Mouse (Mus musculus): ENCODE results near the gene Cfap77. TPM values are rescaled to one million over a fixed set of nuclear protein-coding genes. Genes with fewer than 3 reads are reported as not detected.

The Cfap77 gene
- polyA plus RNA-seq, 1 experiment from 2014 or later = 1.3 TPM

GRCm38 (mm10) chr2:28917518-28918361 lies 137.1 kb downstream of the Cfap77 start:
- Histone ChIP-seq H3K4me2 (ENCODE audit: low read length) (peak overlapping the region; percentile 54), H3K4me1 (ENCODE audit: control insufficient read depth, insufficient read depth, low read length) (0 out of 2 replicates have a peak, but pooled peaks cover 4% of the 10 kb centered on the region), H3K36me3 (ENCODE audit: control insufficient read depth, insufficient read depth, low read length) (no peaks in the 10 kb centered on the region), H3K27me3 (ENCODE audit: control insufficient read depth, insufficient read depth, low read length) (peaks cover 71% of the 10 kb centered on the region), H3K27ac (replicated peaks; ENCODE audit: low read depth, low read length) (peak overlapping the region; percentile 83), H3K4me3 (replicated peaks; ENCODE audit: low read depth, low read length) (peak overlapping the region; percentile 43), H3K9ac (replicated peaks; ENCODE audit: low read length) (peak overlapping the region; percentile 57), H3K9me3 (ENCODE audit: control insufficient read depth, low read length) (no peaks in the 10 kb centered on the region)
- ATAC-seq (ENCODE audit: low FRiP score, low TSS enrichment) (no peak), DNase-seq (peak; percentile 66)
- under 1% methylated on average over 73 of the region's 73 CpGs for WGBS

- no peaks in the 10 kb centered on the region for H3K9me3 ChIP-seq (ENCODE audit: control insufficient read depth, low read length)
- peaks cover 65% of the 10 kb centered on the region for H3K27me3 ChIP-seq (ENCODE audit: control insufficient read depth, insufficient read depth, low read length)
- peak overlapping the region; percentile 83 for H3K27ac ChIP-seq (replicated peaks; ENCODE audit: low read depth, low read length)
- peak overlapping the region; percentile 43 for H3K4me3 ChIP-seq (replicated peaks; ENCODE audit: low read depth, low read length)
- DNase-seq (peak; percentile 37), ATAC-seq (ENCODE audit: low FRiP score, low TSS enrichment) (no peak)
- H3K36me3 ChIP-seq (ENCODE audit: control insufficient read depth, insufficient read depth, low read length) = no peaks in the 10 kb centered on the region
- H3K4me1 ChIP-seq (ENCODE audit: control insufficient read depth, insufficient read depth, low read length) = 0 out of 2 replicates have a peak, but pooled peaks cover 4% of the 10 kb centered on the region
- H3K4me2 ChIP-seq (ENCODE audit: low read length) = peak overlapping the region; percentile 54
- 6% methylated on average over 11 of the region's 11 CpGs for WGBS
- peak overlapping the region; percentile 57; the same call in 1 of the 2 replicates for H3K9ac ChIP-seq (replicated peaks; ENCODE audit: low read length)
Measured at GRCm38 (mm10) chr2:28917156-28917517, 137.7 kb downstream of the Cfap77 start.

DNA sequence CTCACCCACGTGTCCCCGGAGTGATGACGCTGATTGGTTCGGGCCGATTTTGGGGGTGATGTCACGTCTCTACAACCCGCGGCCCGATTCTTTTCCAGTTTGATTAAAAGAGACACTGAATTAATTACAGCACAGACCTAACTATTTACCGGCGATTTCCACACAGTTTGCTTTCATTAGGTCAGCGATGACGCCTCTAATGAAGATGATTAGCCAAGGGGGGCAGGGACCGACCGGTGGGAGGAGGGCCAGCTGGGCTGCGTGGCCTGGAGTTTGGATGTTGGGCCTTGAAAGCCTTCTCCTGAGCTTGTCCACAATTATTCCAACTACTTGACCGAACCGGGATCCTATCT lies 138.4 kb downstream of the Cfap77 start, which contains the start of gene Barhl1:
Gene Barhl1, minus strand, starts transcription at position 156 of the 353 bp plus-strand sequence.
- peak within 1 kb of the TSS; percentile 59 for H3K9ac ChIP-seq (replicated peaks; ENCODE audit: low read length)
- WGBS = 2% methylated on average over 18 of the region's 18 CpGs
- H3K4me1 ChIP-seq (ENCODE audit: control insufficient read depth, insufficient read depth, low read length) = 0 out of 2 replicates have a peak, but pooled peaks cover 4% of the 10 kb centered on the region
- H3K27me3 ChIP-seq (ENCODE audit: control insufficient read depth, insufficient read depth, low read length) = peaks cover 66% of the 10 kb centered on the region
- H3K4me3 ChIP-seq (replicated peaks; ENCODE audit: low read depth, low read length) = peak within 1 kb of the TSS; percentile 43
- H3K36me3 ChIP-seq (ENCODE audit: control insufficient read depth, insufficient read depth, low read length) = no peaks in the 10 kb centered on the region
- ATAC-seq (ENCODE audit: low FRiP score, low TSS enrichment) = no peak
- H3K4me2 ChIP-seq (ENCODE audit: low read length) = peak within 1 kb of the TSS; percentile 54
- H3K27ac ChIP-seq (replicated peaks; ENCODE audit: low read depth, low read length) = peak within 1 kb of the TSS; percentile 87
- peak; percentile 76 for DNase-seq
- no peaks in the 10 kb centered on the region for H3K9me3 ChIP-seq (ENCODE audit: control insufficient read depth, low read length)

DNA sequence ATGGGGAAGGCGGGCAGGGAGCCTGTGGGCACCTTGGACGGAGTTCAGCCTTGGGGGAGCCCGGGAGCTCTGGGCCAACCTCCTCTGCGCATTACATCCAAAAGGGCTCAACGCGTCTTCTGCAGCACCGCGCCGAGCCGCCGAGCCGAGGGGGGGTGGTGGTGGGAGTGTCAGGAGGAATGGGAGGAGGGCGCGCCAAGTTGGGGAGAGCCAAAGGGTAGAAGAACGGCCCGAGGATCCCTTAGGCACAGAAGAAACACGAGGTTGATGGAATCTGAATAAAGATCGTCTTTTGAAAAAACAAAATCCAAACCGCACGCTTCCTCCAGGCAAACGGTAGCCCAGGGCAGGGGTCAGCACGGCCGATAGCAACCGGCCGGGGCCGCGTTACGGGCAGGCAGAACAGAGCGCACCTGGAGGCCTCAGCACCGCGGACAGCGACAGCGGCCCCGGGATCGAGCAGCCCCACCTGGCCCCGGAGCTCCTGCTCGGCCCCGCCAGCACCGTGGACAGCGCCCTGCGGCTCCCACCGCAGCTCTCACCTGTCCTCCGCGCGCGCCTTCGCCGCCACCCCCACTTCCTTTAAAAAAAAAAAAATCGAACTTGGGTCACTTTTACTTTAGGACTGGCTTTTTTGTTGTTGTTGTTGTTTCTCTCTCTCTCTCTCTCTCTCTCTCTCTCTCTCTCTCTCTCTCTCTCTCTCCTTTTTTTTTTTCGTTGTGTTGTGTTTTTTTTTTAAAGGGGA lies 138.9 kb downstream of the Cfap77 start:
- Histone ChIP-seq H3K9me3 (ENCODE audit: control insufficient read depth, low read length) (no peaks in the 10 kb centered on the region), H3K27ac (replicated peaks; ENCODE audit: low read depth, low read length) (peak overlapping the region; percentile 87), H3K4me2 (ENCODE audit: low read length) (peak overlapping the region; percentile 54), H3K36me3 (ENCODE audit: control insufficient read depth, insufficient read depth, low read length) (no peaks in the 10 kb centered on the region), H3K9ac (replicated peaks; ENCODE audit: low read length) (peak overlapping the region; percentile 59), H3K4me1 (ENCODE audit: control insufficient read depth, insufficient read depth, low read length) (peaks cover 9% of the 10 kb centered on the region; the same call in 1 of the 2 replicates), H3K27me3 (ENCODE audit: control insufficient read depth, insufficient read depth, low read length) (peaks cover 72% of the 10 kb centered on the region), H3K4me3 (replicated peaks; ENCODE audit: low read depth, low read length) (peak overlapping the region; percentile 43)
- DNase-seq = peak; percentile 62
- ATAC-seq (ENCODE audit: low FRiP score, low TSS enrichment) = peak; percentile 10; the same call in 1 of the 2 replicates
- WGBS = under 1% methylated on average over 49 of the region's 50 CpGs

- DNase-seq = peak; percentile 43
- 1% methylated on average over 22 of the region's 22 CpGs for WGBS
Measured at GRCm38 (mm10) chr2:28915104-28915738, 139.6 kb downstream of the Cfap77 start.

DNA sequence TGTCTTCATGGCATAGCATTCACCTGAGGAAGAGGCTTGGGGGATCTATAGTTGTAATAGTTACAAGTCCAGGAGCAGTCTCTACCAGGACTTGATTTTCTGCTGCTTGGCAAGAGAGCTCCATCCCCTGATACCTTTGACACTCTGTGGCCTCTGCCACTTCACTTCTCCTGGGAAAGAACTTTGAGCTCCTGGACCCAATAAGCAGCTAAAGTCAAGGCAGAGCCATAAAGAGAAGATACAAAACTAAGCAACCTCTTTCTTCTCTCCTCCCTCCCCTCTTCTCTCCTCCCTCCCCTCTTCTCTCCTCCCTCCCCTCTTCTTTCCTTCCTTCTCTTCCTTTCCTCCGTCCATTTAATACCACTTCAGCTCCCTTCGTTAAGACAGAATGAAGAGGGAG lies 140.7 kb downstream of the Cfap77 start:
- 8% methylated on average over 2 of the region's 2 CpGs for WGBS
- Histone ChIP-seq H3K27ac (replicated peaks; ENCODE audit: low read depth, low read length) (peak overlapping the region; percentile 87), H3K9me3 (ENCODE audit: control insufficient read depth, low read length) (no peaks in the 10 kb centered on the region), H3K9ac (replicated peaks; ENCODE audit: low read length) (peak overlapping the region; percentile 59), H3K27me3 (ENCODE audit: control insufficient read depth, insufficient read depth, low read length) (peaks cover 76% of the 10 kb centered on the region), H3K4me3 (replicated peaks; ENCODE audit: low read depth, low read length) (peak overlapping the region; percentile 43), H3K36me3 (ENCODE audit: control insufficient read depth, insufficient read depth, low read length) (no peaks in the 10 kb centered on the region), H3K4me2 (ENCODE audit: low read length) (peak overlapping the region; percentile 54), H3K4me1 (ENCODE audit: control insufficient read depth, insufficient read depth, low read length) (peaks cover 16% of the 10 kb centered on the region; the same call in 1 of the 2 replicates)
- ATAC-seq (ENCODE audit: low FRiP score, low TSS enrichment) = no peak
- DNase-seq = no peak

More at GRCm38 (mm10) chr2:28915104-28915738, 139.6 kb downstream of the Cfap77 start:
- peak; percentile 28; the same call in 1 of the 2 replicates for ATAC-seq (ENCODE audit: low FRiP score, low TSS enrichment)
- peak overlapping the region; percentile 54 for H3K4me2 ChIP-seq (ENCODE audit: low read length)
- H3K9me3 ChIP-seq (ENCODE audit: control insufficient read depth, low read length) = no peaks in the 10 kb centered on the region
- H3K27me3 ChIP-seq (ENCODE audit: control insufficient read depth, insufficient read depth, low read length) = peaks cover 73% of the 10 kb centered on the region
- no peaks in the 10 kb centered on the region for H3K36me3 ChIP-seq (ENCODE audit: control insufficient read depth, insufficient read depth, low read length)
- H3K27ac ChIP-seq (replicated peaks; ENCODE audit: low read depth, low read length) = peak overlapping the region; percentile 87
- H3K9ac ChIP-seq (replicated peaks; ENCODE audit: low read length) = peak overlapping the region; percentile 59
- H3K4me3 ChIP-seq (replicated peaks; ENCODE audit: low read depth, low read length) = peak overlapping the region; percentile 43
- peaks cover 12% of the 10 kb centered on the region; the same call in 1 of the 2 replicates for H3K4me1 ChIP-seq (ENCODE audit: control insufficient read depth, insufficient read depth, low read length)

- Histone ChIP-seq H3K4me2 (ENCODE audit: low read length) (peak overlapping the region; percentile 54), H3K9ac (replicated peaks; ENCODE audit: low read length) (peak overlapping the region; percentile 59), H3K4me1 (ENCODE audit: control insufficient read depth, insufficient read depth, low read length) (peaks cover 26% of the 10 kb centered on the region), H3K36me3 (ENCODE audit: control insufficient read depth, insufficient read depth, low read length) (no peaks in the 10 kb centered on the region), H3K9me3 (ENCODE audit: control insufficient read depth, low read length) (no peaks in the 10 kb centered on the region), H3K27ac (replicated peaks; ENCODE audit: low read depth, low read length) (peak overlapping the region; percentile 87), H3K27me3 (ENCODE audit: control insufficient read depth, insufficient read depth, low read length) (peaks cover 81% of the 10 kb centered on the region), H3K4me3 (replicated peaks; ENCODE audit: low read depth, low read length) (peak overlapping the region; percentile 43)
- ATAC-seq (ENCODE audit: low FRiP score, low TSS enrichment) (no peak), DNase-seq (peak; percentile 36)
- WGBS = 2% methylated on average over 4 of the region's 4 CpGs
Measured at GRCm38 (mm10) chr2:28912961-28913360, 141.9 kb downstream of the Cfap77 start.

- Histone ChIP-seq H3K36me3 (ENCODE audit: control insufficient read depth, insufficient read depth, low read length) (no peaks in the 10 kb centered on the region), H3K27ac (replicated peaks; ENCODE audit: low read depth, low read length) (peak overlapping the region; percentile 87), H3K4me3 (replicated peaks; ENCODE audit: low read depth, low read length) (peak overlapping the region; percentile 43), H3K9ac (replicated peaks; ENCODE audit: low read length) (peak overlapping the region; percentile 59), H3K4me1 (ENCODE audit: control insufficient read depth, insufficient read depth, low read length) (peaks cover 29% of the 10 kb centered on the region), H3K27me3 (ENCODE audit: control insufficient read depth, insufficient read depth, low read length) (peaks cover 83% of the 10 kb centered on the region), H3K4me2 (ENCODE audit: low read length) (peak overlapping the region; percentile 54), H3K9me3 (ENCODE audit: control insufficient read depth, low read length) (no peaks in the 10 kb centered on the region)
- ATAC-seq (ENCODE audit: low FRiP score, low TSS enrichment) (no peak), DNase-seq (peak; percentile 75)
- WGBS = 1% methylated on average over 33 of the region's 33 CpGs
Measured at GRCm38 (mm10) chr2:28912039-28912700, 142.7 kb downstream of the Cfap77 start.

Measured in midbrain, embryonic 14.5 days (tissue).